Mouse (Mus musculus): Measurements from ENCODE around the gene Opn3.

Opn3 gene

DNA sequence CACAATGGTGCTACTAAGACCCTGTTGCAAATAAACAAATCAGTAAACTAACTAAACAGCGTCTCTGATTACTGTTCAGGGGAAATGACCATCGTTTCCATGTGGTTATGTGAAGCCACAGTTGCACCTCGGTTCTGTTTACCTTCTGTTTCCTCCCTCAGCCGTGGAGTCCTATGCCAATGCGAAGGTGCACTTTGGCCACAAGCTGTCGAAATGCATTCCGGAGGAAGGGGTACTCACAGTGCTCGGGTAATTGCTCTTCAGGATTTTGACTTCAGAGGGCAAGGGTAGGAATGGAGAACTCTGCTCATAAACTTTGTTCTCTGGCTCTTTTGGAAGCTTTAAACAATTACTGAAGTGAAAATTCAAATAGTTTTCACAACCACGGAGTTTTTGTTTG is 45.6 kb downstream of the Opn3 start:
- DNase-seq = no peak

GRCm38 (mm10) chr1:175643496-175644265 is 48.9 kb downstream of the Opn3 start:
- DNase-seq = no peak

DNA sequence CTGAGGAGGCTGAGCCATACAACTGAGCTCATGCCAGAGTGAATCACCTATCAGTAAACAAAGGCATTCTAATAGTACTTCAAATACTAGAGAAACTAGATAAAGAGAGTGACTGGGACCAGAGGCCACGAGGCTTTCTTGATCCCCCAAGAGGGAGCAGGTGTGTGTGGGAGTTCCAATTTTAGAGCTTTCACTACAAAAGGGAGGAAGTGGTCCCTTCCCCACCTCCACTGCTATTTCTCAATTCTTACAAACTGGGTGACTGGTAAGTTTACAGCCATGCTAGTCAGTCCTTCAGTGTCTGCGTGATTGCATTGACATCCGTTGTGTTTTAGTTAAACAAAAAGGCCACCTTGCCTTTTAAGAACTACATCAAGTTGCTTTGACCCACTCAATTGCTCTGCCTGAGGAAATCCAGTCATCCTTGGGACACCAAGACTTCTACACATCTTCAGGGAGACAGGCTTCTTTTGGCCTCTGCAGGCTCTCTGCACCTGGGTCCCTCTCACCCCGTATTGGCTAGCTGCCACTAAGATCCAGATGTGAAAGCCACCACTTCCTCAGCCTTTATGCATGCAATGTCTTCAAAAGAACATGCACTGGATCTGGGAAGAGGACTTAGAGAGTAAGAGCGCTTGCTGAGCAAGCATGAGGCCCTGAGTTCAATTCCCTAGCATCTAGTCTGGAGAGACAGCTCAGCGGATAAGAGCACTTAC is 52.0 kb downstream of the Opn3 start:
- DNase-seq = no peak

DNA sequence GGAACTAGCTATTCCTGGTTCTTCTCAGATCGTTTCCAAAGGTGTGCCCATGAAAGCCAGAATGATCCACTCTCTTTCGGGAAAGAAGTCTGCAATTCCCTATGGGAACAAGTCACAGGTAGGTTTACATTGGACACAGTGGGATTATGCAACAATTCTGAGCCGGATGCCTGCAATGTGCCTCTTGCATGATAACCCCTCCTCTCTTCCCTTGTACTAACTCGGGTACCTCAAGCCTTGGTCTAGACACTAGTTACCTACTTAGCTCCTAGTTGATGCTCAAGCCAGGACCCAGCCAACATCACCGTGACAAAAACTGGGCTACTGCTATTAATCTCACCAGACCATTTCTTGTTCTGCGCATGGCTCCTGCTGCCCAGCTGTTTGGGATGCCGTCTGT is 53.5 kb downstream of the Opn3 start:
- DNase-seq = no peak

DNA sequence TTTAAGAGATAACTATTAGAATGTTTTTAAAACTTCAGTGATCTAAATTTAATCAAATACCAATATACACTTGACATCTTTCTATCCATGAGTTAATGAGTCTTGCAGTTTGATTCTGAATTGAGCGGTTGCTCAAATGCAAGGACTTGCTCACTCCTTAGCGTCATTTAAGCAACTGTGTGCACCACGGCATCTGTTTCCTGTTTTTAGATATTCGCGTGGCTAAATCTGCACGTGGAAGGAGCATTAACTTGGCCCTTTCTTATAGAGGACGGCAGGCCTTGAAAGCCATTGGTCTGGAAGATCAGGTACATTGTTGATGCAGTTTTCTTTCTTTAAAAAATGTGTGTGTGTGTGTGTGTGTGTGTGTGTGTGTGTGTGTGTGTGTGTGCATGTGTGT is 54.9 kb downstream of the Opn3 start:
- DNase-seq = no peak

DNA sequence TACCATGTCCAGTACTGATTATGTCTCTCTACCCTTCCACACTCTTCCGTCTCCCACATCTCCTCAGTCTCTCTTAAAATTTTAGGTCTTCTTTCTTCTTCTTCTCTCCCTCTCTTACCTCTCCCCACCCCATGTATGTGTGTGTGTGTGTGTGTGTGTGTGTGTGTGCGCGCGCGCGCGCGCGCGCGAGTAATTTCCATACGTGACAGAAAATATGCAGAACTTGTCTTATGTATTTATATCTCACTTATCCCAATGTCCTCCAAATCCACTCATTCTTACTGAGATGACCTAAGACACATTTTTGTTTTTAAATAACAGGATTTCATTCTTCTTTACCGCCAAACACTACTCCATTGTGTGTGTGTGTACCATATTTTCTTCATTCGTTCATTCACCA is 60.1 kb downstream of the Opn3 start:
- no peak for DNase-seq

- no peak for DNase-seq
Measured at GRCm38 (mm10) chr1:175631721-175632221, 60.8 kb downstream of the Opn3 start.

- no peak for DNase-seq
Measured at GRCm38 (mm10) chr1:175631080-175631479, 61.5 kb downstream of the Opn3 start.

GRCm38 (mm10) chr1:175630345-175630744 is 62.2 kb downstream of the Opn3 start:
- no peak for DNase-seq

DNA sequence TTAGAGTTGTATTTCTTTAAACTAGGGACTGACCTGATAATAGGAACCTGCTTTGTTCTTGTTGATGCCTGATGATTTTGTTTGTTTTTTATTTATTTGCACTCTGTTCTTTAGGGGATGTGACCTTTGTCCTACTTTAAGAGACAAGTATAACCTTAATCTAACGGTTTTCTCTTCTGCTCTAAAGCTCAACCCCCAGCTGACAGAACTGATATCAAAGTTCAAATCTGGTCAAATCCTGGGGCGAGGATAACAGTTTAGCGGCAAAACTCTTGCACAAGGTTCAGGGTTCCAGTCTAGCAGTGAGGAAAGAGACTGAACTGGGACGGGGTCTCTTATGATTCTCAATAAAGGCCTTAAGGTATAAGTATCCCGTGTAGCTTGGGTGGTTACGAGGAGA is 63.3 kb downstream of the Opn3 start:
- no peak for DNase-seq

DNA sequence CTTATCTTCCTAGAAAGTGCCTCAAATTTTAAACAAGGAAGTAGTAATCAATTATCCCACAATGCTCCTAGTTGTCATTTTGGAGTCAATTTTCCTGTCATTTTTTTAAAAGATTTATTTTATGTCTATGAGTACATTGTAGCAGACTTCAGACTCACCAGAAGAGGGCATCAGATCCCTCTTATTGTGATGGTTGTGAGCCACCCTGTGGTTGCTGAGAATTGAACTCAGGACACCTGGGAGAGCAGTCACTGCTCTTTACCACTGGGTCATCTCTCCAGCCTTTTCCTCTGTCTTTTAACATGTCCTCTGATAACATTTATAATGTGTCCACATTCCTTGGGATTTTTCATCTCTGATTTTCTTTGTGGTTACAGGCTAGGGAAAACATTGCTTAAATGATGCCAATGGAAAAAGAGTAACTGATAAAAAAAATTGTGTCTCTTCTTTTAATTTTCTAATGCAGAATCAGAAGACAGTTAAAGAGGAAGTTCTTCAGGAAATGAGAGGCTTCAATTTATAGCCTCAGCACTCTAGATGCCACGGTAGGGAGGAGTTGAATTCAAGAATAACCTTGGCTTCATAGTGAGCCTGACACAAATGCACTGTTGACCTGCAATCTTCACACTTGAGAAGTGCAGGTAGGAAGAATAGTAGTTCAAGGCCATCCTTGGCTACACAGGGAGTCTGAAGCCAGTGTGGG is 66.4 kb downstream of the Opn3 start:
- peak in 1 of 2 experiments; percentile 24 for DNase-seq

GRCm38 (mm10) chr1:175625257-175625879 is 67.2 kb downstream of the Opn3 start, which contains the start of gene Fh1:
Gene Fh1 (minus strand): TSS chr1:175625635.
- DNase-seq = peak; percentile 97

GRCm38 (mm10) chr1:175623656-175624055 is 68.9 kb downstream of the Opn3 start:
- peak in 1 of 2 experiments; percentile 15 for DNase-seq

GRCm38 (mm10) chr1:175619814-175620431 is 72.7 kb downstream of the Opn3 start, which contains the start of gene Kmo:
Gene Kmo (plus strand): TSS chr1:175620381.
- DNase-seq = no peak

GRCm38 (mm10) chr1:175614992-175615391 is 77.6 kb downstream of the Opn3 start:
- DNase-seq = no peak
